Mouse (Mus musculus): ENCODE results near the gene Xpnpep1. TPM values are rescaled to one million over a fixed set of nuclear protein-coding genes. Genes with fewer than 3 reads are reported as not detected.

Xpnpep1 gene
- total and polyA plus RNA-seq, 2 experiments from 2014 or later, result 103 to 141 TPM

DNA sequence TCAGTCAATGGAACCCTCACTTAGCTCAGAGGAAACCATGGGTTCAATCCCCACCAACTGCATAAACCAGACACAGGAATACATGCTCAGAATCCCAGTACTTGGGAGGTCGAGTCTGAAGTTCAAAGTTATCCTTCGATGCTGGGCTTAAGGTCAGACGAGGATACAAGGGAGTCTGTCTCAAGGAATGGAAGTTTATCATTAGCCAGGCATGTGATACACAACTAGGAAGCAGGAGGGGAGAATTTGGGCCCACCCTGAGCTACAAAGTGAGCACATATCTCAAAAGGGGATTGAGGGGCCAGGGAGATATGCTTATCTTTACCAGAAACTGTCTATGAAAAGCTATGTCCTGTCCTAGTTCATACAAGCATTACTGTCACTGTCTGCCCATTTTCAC lies 7.4 kb downstream of the Xpnpep1 start:
- no peak overlapping the region for H3K9ac ChIP-seq
- peaks cover 10% of the 10 kb centered on the region for H3K4me1 ChIP-seq (ENCODE audit: insufficient read depth)
- no peak overlapping the region for H3K4me2 ChIP-seq (ENCODE audit: low read depth)
- H3K27ac ChIP-seq (ENCODE audit: low read depth, low read length), result no peak overlapping the region
- ATAC-seq (no peak), DNase-seq (no peak)
- no peak overlapping the region for H3K4me3 ChIP-seq (ENCODE audit: low read depth, low read length)
- no peaks in the 10 kb centered on the region for H3K9me3 ChIP-seq (ENCODE audit: low read length)
- WGBS, result 83% methylated on average over 3 of the region's 3 CpGs
- no peaks in the 10 kb centered on the region for H3K27me3 ChIP-seq (ENCODE audit: insufficient read depth, low read length)
- TF ChIP-seq CTCF (IDR thresholded peaks at IDR 0.05; ENCODE audit: low read depth), result no peak
- peaks cover 16% of the 10 kb centered on the region for H3K36me3 ChIP-seq (ENCODE audit: insufficient read depth)

DNA sequence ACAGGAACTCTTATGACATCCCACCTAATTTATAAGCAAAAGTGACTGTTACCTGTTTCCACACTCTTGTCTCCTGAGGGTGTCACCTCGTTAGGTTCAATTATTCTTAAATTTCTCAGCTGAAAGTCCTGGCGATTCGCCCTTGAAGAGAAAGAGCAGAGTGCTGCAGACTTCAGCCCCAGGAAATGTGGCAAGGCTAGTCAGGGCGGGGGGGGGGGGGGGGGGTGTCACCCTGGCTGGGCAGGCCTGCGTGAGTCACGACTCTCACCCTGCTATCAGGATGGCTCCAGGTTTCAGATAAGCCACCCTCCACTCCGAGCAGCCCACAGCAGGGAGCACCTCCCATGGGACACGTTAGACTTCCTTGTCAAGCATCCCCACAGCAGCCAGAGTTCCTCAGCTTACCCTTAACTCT lies 8.1 kb downstream of the Xpnpep1 start:
- no peaks in the 10 kb centered on the region for H3K9me3 ChIP-seq (ENCODE audit: low read length)
- H3K4me1 ChIP-seq (ENCODE audit: insufficient read depth), result peaks cover 3% of the 10 kb centered on the region; the same call in 1 of the 2 replicates
- WGBS, result 78% methylated on average over 8 of the region's 8 CpGs
- DNase-seq (no peak), ATAC-seq (no peak)
- no peaks in the 10 kb centered on the region for H3K27me3 ChIP-seq (ENCODE audit: insufficient read depth, low read length)
- H3K4me2 ChIP-seq (ENCODE audit: low read depth), result no peak overlapping the region
- no peak overlapping the region for H3K27ac ChIP-seq (ENCODE audit: low read depth, low read length)
- H3K36me3 ChIP-seq (ENCODE audit: insufficient read depth), result peaks cover 16% of the 10 kb centered on the region
- no peak overlapping the region for H3K9ac ChIP-seq
- no peak for TF ChIP-seq CTCF (IDR thresholded peaks at IDR 0.05; ENCODE audit: low read depth)
- H3K4me3 ChIP-seq (ENCODE audit: low read depth, low read length), result no peak overlapping the region

DNA sequence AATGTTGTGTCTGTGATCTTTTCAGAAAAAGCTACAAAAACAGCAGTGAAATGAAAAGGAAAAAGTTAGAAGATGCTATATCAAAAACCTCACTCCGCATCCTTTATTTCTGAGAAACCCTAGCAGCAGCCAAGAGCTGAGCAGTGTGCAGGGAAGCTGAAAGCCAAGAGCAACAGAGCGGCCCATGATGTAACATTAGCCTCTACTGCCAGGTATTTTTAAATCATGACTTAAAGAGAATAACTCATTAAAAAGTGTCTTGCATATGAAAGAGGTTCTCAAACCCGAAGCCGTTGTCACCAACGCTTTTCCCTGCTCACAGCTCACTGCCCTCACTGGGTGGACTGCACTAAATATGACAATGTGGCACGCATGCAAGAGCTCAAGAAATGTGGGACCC lies 9.7 kb downstream of the Xpnpep1 start:
- Histone ChIP-seq H3K27me3 (ENCODE audit: insufficient read depth, low read length) (no peaks in the 10 kb centered on the region), H3K9ac (no peak overlapping the region), H3K36me3 (ENCODE audit: insufficient read depth) (peaks cover 21% of the 10 kb centered on the region), H3K4me2 (ENCODE audit: low read depth) (no peak overlapping the region), H3K4me1 (ENCODE audit: insufficient read depth) (no peaks in the 10 kb centered on the region), H3K9me3 (ENCODE audit: low read length) (no peaks in the 10 kb centered on the region), H3K27ac (ENCODE audit: low read depth, low read length) (no peak overlapping the region), H3K4me3 (ENCODE audit: low read depth, low read length) (no peak overlapping the region)
- TF ChIP-seq CTCF (IDR thresholded peaks at IDR 0.05; ENCODE audit: low read depth), result no peak
- WGBS, result 88% methylated on average over 6 of the region's 6 CpGs
- ATAC-seq (no peak), DNase-seq (no peak)

DNA sequence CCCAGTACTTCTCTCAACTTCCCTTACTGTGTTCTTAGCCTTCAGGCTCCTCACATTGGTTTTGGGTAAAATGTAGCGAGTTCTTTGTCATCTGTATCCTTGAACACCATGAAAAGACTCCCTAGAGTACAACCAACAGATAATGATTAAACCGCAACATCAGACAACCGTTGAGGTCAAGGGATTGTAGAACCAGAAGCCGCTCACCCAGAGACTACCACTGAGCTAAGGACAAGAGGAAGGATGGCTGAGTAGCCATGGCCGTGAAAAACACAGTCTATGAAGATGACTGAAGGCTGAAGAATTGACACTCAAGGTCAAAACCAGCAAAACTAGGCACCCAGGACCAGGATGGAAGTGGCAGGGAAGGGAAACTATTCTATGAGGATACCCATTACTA lies 10.3 kb downstream of the Xpnpep1 start:
- Histone ChIP-seq H3K9ac (no peak overlapping the region), H3K4me1 (ENCODE audit: insufficient read depth) (no peaks in the 10 kb centered on the region), H3K27me3 (ENCODE audit: insufficient read depth, low read length) (no peaks in the 10 kb centered on the region), H3K36me3 (ENCODE audit: insufficient read depth) (peaks cover 26% of the 10 kb centered on the region), H3K4me3 (ENCODE audit: low read depth, low read length) (no peak overlapping the region), H3K9me3 (ENCODE audit: low read length) (no peaks in the 10 kb centered on the region), H3K27ac (ENCODE audit: low read depth, low read length) (no peak overlapping the region), H3K4me2 (ENCODE audit: low read depth) (no peak overlapping the region)
- no peak for TF ChIP-seq CTCF (IDR thresholded peaks at IDR 0.05; ENCODE audit: low read depth)
- ATAC-seq (no peak), DNase-seq (no peak)
- WGBS, result 94% methylated on average over 5 of the region's 5 CpGs

DNA sequence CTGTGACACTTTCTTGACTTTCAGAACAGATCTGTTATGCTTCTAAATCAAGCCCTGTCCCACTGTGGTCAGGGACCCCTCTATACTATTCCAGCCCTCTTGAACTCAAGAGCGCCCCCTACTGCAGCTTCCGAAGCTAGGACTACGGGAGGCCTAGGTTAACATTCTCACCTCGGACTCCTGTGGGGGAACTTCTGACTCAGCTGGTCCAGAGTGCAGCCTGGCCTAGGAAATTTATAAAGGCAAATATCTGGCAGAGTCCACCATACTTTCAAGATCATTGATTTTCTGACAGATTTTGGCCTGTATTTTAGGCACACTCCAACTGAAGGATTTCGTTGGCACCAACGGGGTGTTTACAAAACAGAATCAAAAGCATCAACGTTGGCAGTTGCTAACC lies 11.0 kb downstream of the Xpnpep1 start:
- DNase-seq (no peak), ATAC-seq (no peak)
- Histone ChIP-seq H3K27me3 (ENCODE audit: insufficient read depth, low read length) (no peaks in the 10 kb centered on the region), H3K4me2 (ENCODE audit: low read depth) (no peak overlapping the region), H3K27ac (ENCODE audit: low read depth, low read length) (no peak overlapping the region), H3K4me1 (ENCODE audit: insufficient read depth) (no peaks in the 10 kb centered on the region), H3K9ac (no peak overlapping the region), H3K9me3 (ENCODE audit: low read length) (no peaks in the 10 kb centered on the region), H3K4me3 (ENCODE audit: low read depth, low read length) (no peak overlapping the region), H3K36me3 (ENCODE audit: insufficient read depth) (peaks cover 32% of the 10 kb centered on the region)
- WGBS, result 88% methylated on average over 7 of the region's 7 CpGs
- no peak for TF ChIP-seq CTCF (IDR thresholded peaks at IDR 0.05; ENCODE audit: low read depth)

DNA sequence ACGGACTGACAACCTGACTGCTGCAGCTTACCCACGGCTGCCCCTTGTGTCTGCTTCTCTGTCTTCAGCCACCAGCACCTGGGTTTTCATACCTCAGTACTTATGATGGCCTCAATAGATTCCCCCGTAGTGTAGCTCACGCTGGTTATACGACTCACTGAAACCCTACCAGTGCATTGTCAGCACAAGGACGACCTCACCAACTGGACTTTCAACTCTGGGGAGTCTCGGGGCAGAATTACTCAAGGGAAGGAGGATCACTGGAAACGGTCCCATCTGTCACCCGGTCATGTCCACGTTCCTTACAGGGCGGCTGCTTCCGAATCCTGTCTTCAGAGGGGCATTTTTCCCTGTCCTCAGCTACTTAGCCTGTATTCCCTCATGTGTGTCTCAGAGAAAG lies 11.8 kb downstream of the Xpnpep1 start:
- Histone ChIP-seq H3K27ac (ENCODE audit: low read depth, low read length) (no peak overlapping the region), H3K4me1 (ENCODE audit: insufficient read depth) (no peaks in the 10 kb centered on the region), H3K4me2 (ENCODE audit: low read depth) (no peak overlapping the region), H3K9me3 (ENCODE audit: low read length) (no peaks in the 10 kb centered on the region), H3K27me3 (ENCODE audit: insufficient read depth, low read length) (no peaks in the 10 kb centered on the region), H3K4me3 (ENCODE audit: low read depth, low read length) (no peak overlapping the region), H3K36me3 (ENCODE audit: insufficient read depth) (peaks cover 36% of the 10 kb centered on the region), H3K9ac (no peak overlapping the region)
- WGBS, result 92% methylated on average over 12 of the region's 12 CpGs
- ATAC-seq (no peak), DNase-seq (no peak)
- no peak for TF ChIP-seq CTCF (IDR thresholded peaks at IDR 0.05; ENCODE audit: low read depth)

DNA sequence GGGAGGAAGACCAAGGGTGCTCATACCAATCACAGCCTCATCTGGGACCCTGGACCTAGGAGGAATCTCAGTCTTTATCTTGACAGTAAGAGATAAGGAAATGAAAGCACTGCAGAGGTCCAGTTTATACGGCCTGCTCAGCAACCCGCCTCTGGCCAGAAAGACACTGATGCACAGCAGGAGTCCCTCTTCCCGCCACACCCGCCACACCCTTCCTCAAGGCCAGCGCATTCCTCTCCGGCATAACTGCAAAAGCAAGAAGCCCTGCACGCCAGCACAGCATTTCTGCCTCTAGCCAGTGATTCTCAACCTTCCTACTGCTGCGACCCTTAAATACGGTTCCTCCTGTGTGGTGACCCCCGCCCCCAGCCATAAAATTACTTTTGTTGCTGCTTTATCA lies 16.8 kb downstream of the Xpnpep1 start:
- no peak for TF ChIP-seq CTCF (IDR thresholded peaks at IDR 0.05; ENCODE audit: low read depth)

More for the DNA sequence above, 16.8 kb downstream of the Xpnpep1 start:
- Histone ChIP-seq H3K9me3 (ENCODE audit: low read length) (no peaks in the 10 kb centered on the region), H3K4me1 (ENCODE audit: insufficient read depth) (no peaks in the 10 kb centered on the region), H3K36me3 (ENCODE audit: insufficient read depth) (peaks cover 29% of the 10 kb centered on the region), H3K4me2 (ENCODE audit: low read depth) (no peak overlapping the region), H3K27ac (ENCODE audit: low read depth, low read length) (no peak overlapping the region), H3K9ac (no peak overlapping the region), H3K4me3 (ENCODE audit: low read depth, low read length) (no peak overlapping the region), H3K27me3 (ENCODE audit: insufficient read depth, low read length) (no peaks in the 10 kb centered on the region)
- ATAC-seq, result no peak
- 86% methylated on average over 10 of the region's 10 CpGs for WGBS
- no peak for DNase-seq

All from forebrain, postnatal 0 days (tissue).